Mouse (Mus musculus): ENCODE measurements around the gene Gm21477. TPM values are rescaled to one million over a fixed set of nuclear protein-coding genes. Genes with fewer than 3 reads are reported as not detected.
"Not testable (repeated sequence)": the region's sequence is repeated elsewhere in the genome, so short reads cannot be mapped to it uniquely, and the experiment has no call there.

The Gm21477 gene
- not detected in 2 replicates for polyA plus RNA-seq (2015; fragmentation: Nextera tagmentation; extraction: Ambion mirVana)

DNA sequence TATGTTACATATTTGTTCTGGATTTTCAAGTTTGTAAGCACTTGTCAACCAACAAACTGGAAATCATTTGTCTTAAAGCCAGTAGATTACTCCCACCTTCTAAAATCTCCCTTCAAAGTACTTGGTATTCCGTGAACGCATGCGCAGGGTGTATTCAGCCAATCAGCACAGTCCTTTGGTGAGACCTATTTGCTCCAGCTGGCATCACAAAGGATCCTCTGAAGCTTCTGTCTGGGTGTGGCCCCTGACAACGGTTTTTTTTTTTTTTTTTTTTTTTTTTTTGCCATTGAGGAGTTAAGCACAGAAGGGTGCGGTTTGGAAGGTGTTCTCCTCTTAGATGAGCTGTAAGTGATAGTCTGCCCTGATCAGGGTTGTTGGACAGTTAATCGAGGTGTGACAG lies at the start of gene Gm21477:
Gene Gm21477, plus strand, starts transcription at position 301 of the 400 bp plus-strand sequence.
- no CpG with 5 or more reads among the region's 6 CpGs for whole genome bisulfite sequencing
- not testable (repeated sequence) for ATAC-seq (replicated peaks; ENCODE audit: insufficient number of reproducible peaks, insufficient read depth, low FRiP score, low read depth); H3K9me3 ChIP-seq (replicated peaks)

More for the DNA sequence above, at the start of gene Gm21477:
- not testable (repeated sequence) for H3K27me3 ChIP-seq; H3K4me3 ChIP-seq; H3K4me1 ChIP-seq (replicated peaks); H3K36me3 ChIP-seq; H3K4me2 ChIP-seq; H3K27ac ChIP-seq; H3K9ac ChIP-seq
